Mouse (Mus musculus) E14TG2a.4 (cell line): ENCODE measurements around the gene Spib.

Experiments
- H3K27me3 ChIP-seq: 2 replicates; pipeline ENCODE4 v1.6.1; 2014; ENCODE audit warnings: low read length, control low read depth; ENCODE audit not compliant: insufficient read depth
- H3K36me3 ChIP-seq: 2 replicates; pipeline ENCODE4 v1.6.1; 2014; ENCODE audit warnings: low read length, control low read depth; ENCODE audit not compliant: insufficient read depth
- H3K4me1 ChIP-seq: replicated peaks from 2 replicates; pipeline ENCODE4 v1.6.1; 2014; ENCODE audit warnings: low read depth, low read length, control low read depth
- H3K4me3 ChIP-seq: replicated peaks from 2 replicates; pipeline ENCODE4 v1.5.1; 2014; ENCODE audit warnings: mild to moderate bottlenecking, low read length
- H3K9me3 ChIP-seq: 2 replicates; pipeline ENCODE4 v1.6.1; 2014; ENCODE audit warnings: low read length, control low read depth
- CTCF ChIP-seq: conservative IDR thresholded peaks from 2 replicates; pipeline ENCODE4 v1.5.1; 2014; ENCODE audit warnings: low read length
- POU5F1 ChIP-seq: IDR thresholded peaks from 2 replicates; pipeline ENCODE4 v1.6.1; 2014; ENCODE audit warnings: low read length, borderline replicate concordance

Spib gene

DNA sequence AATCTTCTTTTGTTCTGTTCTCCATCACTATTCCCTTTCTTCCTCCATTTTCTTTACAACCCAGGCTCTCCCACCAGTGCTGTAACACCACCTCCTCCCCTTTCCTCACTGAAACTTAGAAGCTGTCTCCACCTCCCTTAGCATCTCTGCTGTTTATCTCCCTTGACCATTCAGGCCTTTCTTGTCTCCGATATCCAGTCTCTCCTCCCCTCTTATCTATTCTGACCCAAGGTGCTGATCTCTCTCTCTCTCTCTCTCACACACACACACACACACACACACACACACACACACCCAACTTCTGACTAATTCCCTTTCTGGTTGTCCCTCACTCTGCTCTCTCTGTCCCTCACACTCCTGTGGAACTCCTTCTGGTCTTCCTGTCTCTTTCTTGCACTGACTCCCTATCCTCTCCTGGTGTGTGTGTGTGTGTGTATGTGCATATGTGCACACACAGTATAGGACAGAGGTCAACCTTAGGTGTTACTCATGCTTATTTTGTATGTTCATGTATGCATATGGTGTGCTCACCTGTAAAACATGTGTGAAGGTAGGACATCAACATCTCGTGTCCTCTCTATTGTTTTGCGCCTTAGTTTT, 48.9 kb downstream of the Spib start:
- H3K36me3 ChIP-seq, result peaks cover 12% of the 10 kb centered on the region; the same call in 1 of the 2 replicates
- H3K4me1 ChIP-seq, result peaks cover 35% of the 10 kb centered on the region
- H3K4me3 ChIP-seq, result no peak overlapping the region
- peaks cover 49% of the 10 kb centered on the region for H3K27me3 ChIP-seq
- no peak for TF ChIP-seq POU5F1
- no peak for TF ChIP-seq CTCF
- H3K9me3 ChIP-seq, result no peaks in the 10 kb centered on the region
